Mouse (Mus musculus): Measurements from ENCODE around the gene Cachd1.

- TF ChIP-seq CTCF (conservative IDR thresholded peaks at IDR 0.05; ENCODE audit: low read length) = no peak
- no peak for TF ChIP-seq POU5F1 (IDR thresholded peaks at IDR 0.05; ENCODE audit: borderline replicate concordance, low read length)
Measured at GRCm38 (mm10) chr4:100963796-100964195, 187.3 kb downstream of the Cachd1 start.
